Mouse (Mus musculus): ENCODE measurements around the gene Bckdhb.
"Not testable (repeated sequence)": the region's sequence is repeated elsewhere in the genome, so short reads cannot be mapped to it uniquely, and the experiment has no call there.

Gene Bckdhb

GRCm38 (mm10) chr9:84041631-84042277 is 116.8 kb downstream of the Bckdhb start:
- no peak for DNase-seq (ENCODE audit: low read depth in 2 of 2, low spot score in 2 of 2)

GRCm38 (mm10) chr9:84042539-84042938 is 117.6 kb downstream of the Bckdhb start:
- no peak for DNase-seq (ENCODE audit: low read depth in 2 of 2, low spot score in 2 of 2)

GRCm38 (mm10) chr9:84044136-84044535 is 119.2 kb downstream of the Bckdhb start:
- no peak for DNase-seq (ENCODE audit: low read depth in 2 of 2, low spot score in 2 of 2)

GRCm38 (mm10) chr9:84045632-84046031 is 120.7 kb downstream of the Bckdhb start:
- no peak for DNase-seq (ENCODE audit: low read depth in 2 of 2, low spot score in 2 of 2)

- no peak for DNase-seq (ENCODE audit: low read depth in 2 of 2, low spot score in 2 of 2)
These were observed 121.4 kb downstream of the Bckdhb start for GRCm38 (mm10) chr9:84046334-84046733.

- DNase-seq (ENCODE audit: low read depth in 2 of 2, low spot score in 2 of 2) = no peak
These were observed 122.0 kb downstream of the Bckdhb start for GRCm38 (mm10) chr9:84046961-84047360.

- DNase-seq (ENCODE audit: low read depth in 2 of 2, low spot score in 2 of 2) = no peak
These were observed 122.5 kb downstream of the Bckdhb start for GRCm38 (mm10) chr9:84047436-84047835.

GRCm38 (mm10) chr9:84049142-84049541 is 124.2 kb downstream of the Bckdhb start:
- DNase-seq (ENCODE audit: low read depth in 2 of 2, low spot score in 2 of 2) = no peak

- no peak for DNase-seq (ENCODE audit: low read depth in 2 of 2, low spot score in 2 of 2)
These were observed 126.1 kb downstream of the Bckdhb start for GRCm38 (mm10) chr9:84050867-84051635.

GRCm38 (mm10) chr9:84055125-84055807 is 130.3 kb downstream of the Bckdhb start:
- DNase-seq (ENCODE audit: low read depth in 2 of 2, low spot score in 2 of 2) = no peak

- DNase-seq (ENCODE audit: low read depth in 2 of 2, low spot score in 2 of 2) = not testable (repeated sequence)
These were observed 135.8 kb downstream of the Bckdhb start for GRCm38 (mm10) chr9:84060781-84061180.

GRCm38 (mm10) chr9:84063617-84064016 is 138.7 kb downstream of the Bckdhb start:
- no peak for DNase-seq (ENCODE audit: low read depth in 2 of 2, low spot score in 2 of 2)

GRCm38 (mm10) chr9:84064113-84064512 is 139.2 kb downstream of the Bckdhb start:
- no peak for DNase-seq (ENCODE audit: low read depth in 2 of 2, low spot score in 2 of 2)

- DNase-seq (ENCODE audit: low read depth in 2 of 2, low spot score in 2 of 2) = no peak
These were observed 145.3 kb downstream of the Bckdhb start for GRCm38 (mm10) chr9:84070247-84070646.

- no peak for DNase-seq (ENCODE audit: low read depth in 2 of 2, low spot score in 2 of 2)
These were observed 145.8 kb downstream of the Bckdhb start for GRCm38 (mm10) chr9:84070740-84071139.

GRCm38 (mm10) chr9:84072534-84072933 is 147.6 kb downstream of the Bckdhb start:
- no peak for DNase-seq (ENCODE audit: low read depth in 2 of 2, low spot score in 2 of 2)

- no peak for DNase-seq (ENCODE audit: low read depth in 2 of 2, low spot score in 2 of 2)
These were observed 148.3 kb downstream of the Bckdhb start for GRCm38 (mm10) chr9:84073237-84073636.

- no peak for DNase-seq (ENCODE audit: low read depth in 2 of 2, low spot score in 2 of 2)
These were observed 158.6 kb downstream of the Bckdhb start for GRCm38 (mm10) chr9:84083551-84083950.

GRCm38 (mm10) chr9:84084686-84085085 is 159.7 kb downstream of the Bckdhb start:
- no peak for DNase-seq (ENCODE audit: low read depth in 2 of 2, low spot score in 2 of 2)

GRCm38 (mm10) chr9:84090316-84091063 is 165.5 kb downstream of the Bckdhb start:
- no peak for DNase-seq (ENCODE audit: low read depth in 2 of 2, low spot score in 2 of 2)

- no peak for DNase-seq (ENCODE audit: low read depth in 2 of 2, low spot score in 2 of 2)
These were observed 168.0 kb downstream of the Bckdhb start for GRCm38 (mm10) chr9:84092994-84093393.
